Comparison of ENCODE assay signal across 15 mouse cellular contexts in the genomic region with DNA sequence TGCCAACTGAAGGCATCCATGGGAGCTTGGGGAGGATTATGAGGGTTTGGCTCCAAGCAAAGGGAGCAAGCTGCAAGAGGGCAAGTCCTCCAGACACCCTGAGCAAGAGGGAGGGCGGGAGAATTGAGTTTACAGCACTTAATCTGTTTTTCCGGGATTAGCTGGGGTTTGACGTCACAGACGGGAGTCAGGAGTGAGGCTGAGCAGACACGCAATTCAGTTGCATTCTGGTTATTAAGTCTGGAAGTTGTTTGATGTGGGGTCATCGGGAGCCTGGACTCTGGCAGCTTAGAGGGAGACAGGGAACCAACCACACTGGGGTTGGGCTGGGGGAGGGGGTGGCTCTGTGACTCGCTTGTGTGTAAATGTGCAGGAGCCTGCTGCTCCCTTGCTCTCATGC. TPM values are rescaled to one million over a fixed set of nuclear protein-coding genes. Genes with fewer than 3 reads are reported as not detected.
A peak's percentile ranks its signal among the peaks of the same experiment; 100 is the strongest.
DNase-seq lines count a peak whose midpoint lies in the region; ATAC-seq lines count a peak whose summit lies in the region.
"Had no signal": no experiment of that assay in that cellular context is flagged by ENCODE, and none has a peak within 500 bp of the region (broad histone marks: within the 10 kb centered on the region; RNA-seq: fewer than 3 reads in every experiment).

No protein-coding gene starts in this region.

- DNase-seq in embryo, embryonic 10 days (ENCODE audit: low spot score): peak; percentile 57
- no peak for DNase-seq in embryo, embryonic 10.5 days (ENCODE audit: low spot score)
- DNase-seq in kidney, postnatal 10 days: peak; percentile 27
- DNase-seq in brain, adult 2 months (ENCODE audit: low read depth, low spot score): peak; percentile 43
- no peak for DNase-seq in limb, embryonic 11.5 days (ENCODE audit: low spot score)
- no peak for DNase-seq in cerebellum, adult 9-10 months
- DNase-seq in ovary, postnatal 10 days (ENCODE audit: low spot score): no peak
- DNase-seq: cerebellum, adult 18-20 months; thymus, postnatal 4 days had no signal

- H3K4me2 ChIP-seq in kidney, embryonic 15.5 days: no peak overlapping the region
- peak overlapping the region; percentile 7; the same call in 1 of the 2 replicates for H3K4me2 ChIP-seq in limb, embryonic 11.5 days (ENCODE audit: low read depth, severe bottlenecking)
- H3K4me2 ChIP-seq: forebrain, embryonic 12.5 days; hindbrain, embryonic 15.5 days; liver, embryonic 15.5 days had no signal

- ATAC-seq in kidney, embryonic 15.5 days (replicated peaks; ENCODE audit: low FRiP score): no peak
- no peak for ATAC-seq in limb, embryonic 11.5 days (ENCODE audit: insufficient number of reproducible peaks, low FRiP score, low TSS enrichment, low read depth)
- ATAC-seq: Patski had no signal

- peaks cover 24% of the 10 kb centered on the region for H3K4me1 ChIP-seq in kidney, embryonic 15.5 days
- H3K4me1 ChIP-seq in limb, embryonic 11.5 days (ENCODE audit: control insufficient read depth, insufficient read depth, low read length): peaks cover 23% of the 10 kb centered on the region

- no peaks in the 10 kb centered on the region for H3K36me3 ChIP-seq in kidney, embryonic 15.5 days
- no peaks in the 10 kb centered on the region for H3K36me3 ChIP-seq in limb, embryonic 11.5 days (ENCODE audit: control insufficient read depth, insufficient read depth, low read length)
- H3K36me3 ChIP-seq: forebrain, embryonic 12.5 days; hindbrain, embryonic 15.5 days; liver, embryonic 15.5 days had no signal

- no peak overlapping the region for H3K27ac ChIP-seq in kidney, embryonic 15.5 days
- peak overlapping the region; percentile 21; the same call in 1 of the 2 replicates for H3K27ac ChIP-seq in limb, embryonic 11.5 days (replicated peaks; ENCODE audit: low read depth, low read length)
- H3K27ac ChIP-seq: forebrain, embryonic 12.5 days; hindbrain, embryonic 15.5 days; liver, embryonic 15.5 days had no signal

- 31% methylated on average over 7 of the region's 7 CpGs for WGBS in kidney, embryonic 15.5 days
- WGBS in limb, embryonic 11.5 days: 15% methylated on average over 7 of the region's 7 CpGs

- no peak overlapping the region for H3K9ac ChIP-seq in kidney, embryonic 15.5 days
- H3K9ac ChIP-seq in limb, embryonic 11.5 days (ENCODE audit: low read length): no peak overlapping the region
- H3K9ac ChIP-seq: forebrain, embryonic 12.5 days; hindbrain, embryonic 15.5 days; liver, embryonic 15.5 days had no signal

- H3K27me3 ChIP-seq in kidney, embryonic 15.5 days: no peaks in the 10 kb centered on the region
- no peaks in the 10 kb centered on the region for H3K27me3 ChIP-seq in limb, embryonic 11.5 days (ENCODE audit: control insufficient read depth, insufficient read depth, low read length)
- H3K27me3 ChIP-seq: CH12.LX; hindbrain, embryonic 15.5 days; liver, embryonic 15.5 days; Patski had no signal

- no peaks in the 10 kb centered on the region for H3K9me3 ChIP-seq in kidney, embryonic 15.5 days (replicated peaks)
- H3K9me3 ChIP-seq in limb, embryonic 11.5 days (ENCODE audit: control insufficient read depth, low read length): no peaks in the 10 kb centered on the region
- H3K9me3 ChIP-seq: forebrain, embryonic 12.5 days; hindbrain, embryonic 15.5 days; liver, embryonic 15.5 days had no signal

- no peak overlapping the region for H3K4me3 ChIP-seq in kidney, embryonic 15.5 days (replicated peaks)
- no peak overlapping the region for H3K4me3 ChIP-seq in limb, embryonic 11.5 days (ENCODE audit: low read depth, low read length)
- H3K4me3 ChIP-seq: forebrain, embryonic 12.5 days; hindbrain, embryonic 15.5 days; liver, embryonic 15.5 days had no signal

RNA-seq across cellular contexts. Expression of a gene that starts 43.6 kb away (rescaled TPM):
- polyA plus RNA-seq in kidney, embryonic 15.5 days (2015; fragmentation: Nextera tagmentation; extraction: Ambion mirVana): 101 and 108 TPM in 2 replicates
- polyA plus RNA-seq in limb, embryonic 11.5 days (2014; fragmentation: Nextera tagmentation; extraction: Ambion mirVana): 116 TPM in 2 replicates

RNA-seq across cellular contexts. Expression of a gene that starts 47.4 kb away (rescaled TPM):
- 22.5 and 24.7 TPM in 2 replicates for polyA plus RNA-seq in kidney, embryonic 15.5 days (2015; fragmentation: Nextera tagmentation; extraction: Ambion mirVana)
- 8.0 and 11.5 TPM in 2 replicates for polyA plus RNA-seq in limb, embryonic 11.5 days (2014; fragmentation: Nextera tagmentation; extraction: Ambion mirVana)

Comparison
In these comparisons a context has a peak if more than half of its experiments do, and no peak if none do; other contexts are left out.
1. DNase-seq: peak in embryo, embryonic 10 days (single experiment), kidney, postnatal 10 days (single experiment) and brain, adult 2 months (single experiment); none in embryo, embryonic 10.5 days (single experiment), limb, embryonic 11.5 days (single experiment), cerebellum, adult 9-10 months (single experiment) and ovary, postnatal 10 days (single experiment).